Mouse (Mus musculus): ENCODE results near the gene Gbp3. TPM values are rescaled to one million over a fixed set of nuclear protein-coding genes. Genes with fewer than 3 reads are reported as not detected.
"Not testable (repeated sequence)": the region's sequence is repeated elsewhere in the genome, so short reads cannot be mapped to it uniquely, and the experiment has no call there.

The Gbp3 gene
- polyA plus RNA-seq (2015; fragmentation: Nextera tagmentation; extraction: Ambion mirVana) = 1.5 and 1.6 TPM in 2 replicates

- H3K27ac ChIP-seq = peak within 1 kb of the TSS; percentile 32; the same call in 1 of the 2 replicates
- peak within 1 kb of the TSS; percentile 49 for H3K4me3 ChIP-seq (replicated peaks)
- H3K36me3 ChIP-seq = no peaks in the 10 kb centered on the region
- H3K9me3 ChIP-seq (replicated peaks) = no peaks in the 10 kb centered on the region
- peak within 1 kb of the TSS; percentile 68 for H3K4me2 ChIP-seq
- peak within 1 kb of the TSS; percentile 21; the same call in 1 of the 2 replicates for H3K9ac ChIP-seq
- no peak for ATAC-seq (replicated peaks; ENCODE audit: low FRiP score)
- WGBS = 13% methylated on average over 3 of the region's 3 CpGs
- H3K4me1 ChIP-seq = peaks cover 8% of the 10 kb centered on the region; the same call in 1 of the 2 replicates
- no peaks in the 10 kb centered on the region for H3K27me3 ChIP-seq
Measured at GRCm38 (mm10) chr3:142559632-142560228, at the start of gene Gbp3. Gene Gbp3 (plus strand): TSS chr3:142560026.

GRCm38 (mm10) chr3:142528116-142528515 lies 31.7 kb upstream of the Gbp3 start:
- Histone ChIP-seq H3K9ac (no peak overlapping the region), H3K36me3 (no peaks in the 10 kb centered on the region), H3K9me3 (replicated peaks) (no peaks in the 10 kb centered on the region), H3K4me2 (no peak overlapping the region), H3K4me3 (replicated peaks) (no peak overlapping the region), H3K27ac (no peak overlapping the region), H3K4me1 (peaks cover 6% of the 10 kb centered on the region), H3K27me3 (peaks cover 4% of the 10 kb centered on the region; the same call in 1 of the 2 replicates)
- ATAC-seq (replicated peaks; ENCODE audit: low FRiP score) = no peak
- WGBS = 87% methylated on average over 3 of the region's 3 CpGs

- Histone ChIP-seq H3K27ac (no peak overlapping the region), H3K9me3 (replicated peaks) (no peaks in the 10 kb centered on the region), H3K9ac (no peak overlapping the region; the same call in 1 of the 2 replicates), H3K4me1 (peaks cover 6% of the 10 kb centered on the region), H3K4me3 (replicated peaks) (peak overlapping the region; percentile 63), H3K27me3 (peaks cover 4% of the 10 kb centered on the region; the same call in 1 of the 2 replicates), H3K36me3 (no peaks in the 10 kb centered on the region), H3K4me2 (peak overlapping the region; percentile 95)
- WGBS = 58% methylated on average over 2 of the region's 2 CpGs
- no peak for ATAC-seq (replicated peaks; ENCODE audit: low FRiP score)
Measured at GRCm38 (mm10) chr3:142529597-142529996, 30.2 kb upstream of the Gbp3 start.

- ATAC-seq (replicated peaks; ENCODE audit: low FRiP score) = peak; percentile 89
- Histone ChIP-seq H3K36me3 (no peaks in the 10 kb centered on the region), H3K9ac (peak within 1 kb of the TSS; percentile 39), H3K27ac (0 out of 2 replicates have a peak within 1 kb of the TSS, but pooled peaks have one; percentile 28), H3K4me1 (peaks cover 6% of the 10 kb centered on the region), H3K4me3 (replicated peaks) (peak within 1 kb of the TSS; percentile 63), H3K27me3 (peaks cover 4% of the 10 kb centered on the region; the same call in 1 of the 2 replicates), H3K4me2 (peak within 1 kb of the TSS; percentile 95), H3K9me3 (replicated peaks) (no peaks in the 10 kb centered on the region)
- WGBS = 1% methylated on average over 30 of the region's 30 CpGs
Measured at GRCm38 (mm10) chr3:142530087-142530953, 29.5 kb upstream of the Gbp3 start, which contains the start of gene Gbp7. Gene Gbp7 (plus strand): TSS chr3:142530342.

- Histone ChIP-seq H3K9ac (no peak overlapping the region), H3K4me2 (no peak overlapping the region), H3K4me1 (peaks cover 6% of the 10 kb centered on the region), H3K4me3 (replicated peaks) (no peak overlapping the region), H3K27me3 (peaks cover 4% of the 10 kb centered on the region; the same call in 1 of the 2 replicates), H3K9me3 (replicated peaks) (no peaks in the 10 kb centered on the region), H3K27ac (no peak overlapping the region), H3K36me3 (no peaks in the 10 kb centered on the region)
- ATAC-seq (replicated peaks; ENCODE audit: low FRiP score) = no peak
- 89% methylated on average over 3 of the region's 3 CpGs for WGBS
Measured at GRCm38 (mm10) chr3:142531595-142531994, 28.2 kb upstream of the Gbp3 start.

- H3K9me3 ChIP-seq (replicated peaks) = no peaks in the 10 kb centered on the region
- H3K4me2 ChIP-seq = no peak overlapping the region
- H3K4me3 ChIP-seq (replicated peaks) = no peak overlapping the region
- no peaks in the 10 kb centered on the region for H3K36me3 ChIP-seq
- peaks cover 6% of the 10 kb centered on the region for H3K4me1 ChIP-seq
- H3K9ac ChIP-seq = no peak overlapping the region
- peaks cover 4% of the 10 kb centered on the region; the same call in 1 of the 2 replicates for H3K27me3 ChIP-seq
- no peak for ATAC-seq (replicated peaks; ENCODE audit: low FRiP score)
- H3K27ac ChIP-seq = no peak overlapping the region
- WGBS = 89% methylated on average over 3 of the region's 3 CpGs
Measured at GRCm38 (mm10) chr3:142533185-142533584, 26.6 kb upstream of the Gbp3 start.

- Histone ChIP-seq H3K4me1 (0 out of 2 replicates have a peak, but pooled peaks cover 2% of the 10 kb centered on the region), H3K4me2 (no peak overlapping the region), H3K36me3 (no peaks in the 10 kb centered on the region), H3K9ac (no peak overlapping the region), H3K9me3 (replicated peaks) (no peaks in the 10 kb centered on the region), H3K4me3 (replicated peaks) (no peak overlapping the region), H3K27ac (no peak overlapping the region), H3K27me3 (peaks cover 4% of the 10 kb centered on the region; the same call in 1 of the 2 replicates)
- WGBS = 64% methylated on average over 1 of the region's 1 CpGs
- no peak for ATAC-seq (replicated peaks; ENCODE audit: low FRiP score)
Measured at GRCm38 (mm10) chr3:142535667-142536066, 24.2 kb upstream of the Gbp3 start.

- Histone ChIP-seq H3K36me3 (no peaks in the 10 kb centered on the region), H3K4me2 (no peak overlapping the region), H3K9ac (no peak overlapping the region), H3K27ac (no peak overlapping the region), H3K4me1 (no peaks in the 10 kb centered on the region), H3K27me3 (no peaks in the 10 kb centered on the region), H3K9me3 (replicated peaks) (no peaks in the 10 kb centered on the region), H3K4me3 (replicated peaks) (no peak overlapping the region)
- WGBS = 87% methylated on average over 6 of the region's 6 CpGs
- no peak for ATAC-seq (replicated peaks; ENCODE audit: low FRiP score)
Measured at GRCm38 (mm10) chr3:142541391-142541790, 18.4 kb upstream of the Gbp3 start.

GRCm38 (mm10) chr3:142542776-142543175 lies 17.1 kb upstream of the Gbp3 start:
- not testable (repeated sequence) for H3K9me3 ChIP-seq (replicated peaks); H3K4me2 ChIP-seq; H3K27ac ChIP-seq; H3K36me3 ChIP-seq; H3K27me3 ChIP-seq; H3K4me3 ChIP-seq (replicated peaks); H3K9ac ChIP-seq; ATAC-seq (replicated peaks; ENCODE audit: low FRiP score); H3K4me1 ChIP-seq
- WGBS = 82% methylated on average over 12 of the region's 12 CpGs

GRCm38 (mm10) chr3:142546690-142547089 lies 13.1 kb upstream of the Gbp3 start:
- 73% methylated on average over 3 of the region's 3 CpGs for WGBS

GRCm38 (mm10) chr3:142550052-142550676 lies 9.7 kb upstream of the Gbp3 start:
- ATAC-seq (replicated peaks; ENCODE audit: low FRiP score) = no peak
- H3K27ac ChIP-seq = no peak overlapping the region
- 91% methylated on average over 3 of the region's 3 CpGs for WGBS
- H3K9me3 ChIP-seq (replicated peaks) = no peaks in the 10 kb centered on the region
- no peak overlapping the region for H3K4me2 ChIP-seq
- no peak overlapping the region for H3K4me3 ChIP-seq (replicated peaks)
- H3K4me1 ChIP-seq = no peaks in the 10 kb centered on the region
- no peaks in the 10 kb centered on the region for H3K27me3 ChIP-seq
- H3K36me3 ChIP-seq = no peaks in the 10 kb centered on the region
- H3K9ac ChIP-seq = no peak overlapping the region

More at GRCm38 (mm10) chr3:142546690-142547089, 13.1 kb upstream of the Gbp3 start:
- Histone ChIP-seq H3K9me3 (replicated peaks) (no peaks in the 10 kb centered on the region), H3K27ac (no peak overlapping the region), H3K4me2 (no peak overlapping the region), H3K9ac (no peak overlapping the region), H3K27me3 (no peaks in the 10 kb centered on the region), H3K4me1 (no peaks in the 10 kb centered on the region), H3K36me3 (no peaks in the 10 kb centered on the region), H3K4me3 (replicated peaks) (no peak overlapping the region)
- no peak for ATAC-seq (replicated peaks; ENCODE audit: low FRiP score)

All from kidney, embryonic 15.5 days (tissue).